Mouse (Mus musculus) heart, embryonic 11.5 days (tissue): ENCODE measurements around the gene Hnrnpu. TPM values are rescaled to one million over a fixed set of nuclear protein-coding genes. Genes with fewer than 3 reads are reported as not detected.

Experiments
- ATAC-seq: fragments of 200-750 bp; cut with Nextera tagmentation; replicated peaks from 2 replicates; pipeline ENCODE4 v1.8.0; 2017; ENCODE audit warnings: moderate library complexity; ENCODE audit not compliant: insufficient number of reproducible peaks, low FRiP score, low TSS enrichment
- H3K27ac ChIP-seq: fragments of 300-500 bp; sonication (generic); 2 replicates; pipeline ENCODE4 v1.5.1; 2014; ENCODE audit warnings: mild to moderate bottlenecking, low read depth, low read length
- H3K27me3 ChIP-seq: fragments of 300-500 bp; sonication (generic); 2 replicates; pipeline ENCODE4 v1.6.1; 2014; ENCODE audit warnings: mild to moderate bottlenecking, low read length, mixed read lengths; ENCODE audit not compliant: control insufficient read depth, insufficient read depth
- H3K36me3 ChIP-seq: fragments of 300-500 bp; sonication (generic); 2 replicates; pipeline ENCODE4 v1.6.1; 2014; ENCODE audit warnings: mild to moderate bottlenecking, low read length, moderate library complexity, mixed read lengths; ENCODE audit not compliant: control insufficient read depth, insufficient read depth
- H3K4me1 ChIP-seq: fragments of 300-500 bp; sonication (generic); 2 replicates; pipeline ENCODE4 v1.6.1; 2014; ENCODE audit warnings: low read length; ENCODE audit not compliant: control insufficient read depth, insufficient read depth
- H3K4me2 ChIP-seq: fragments of 300-500 bp; sonication (generic); 2 replicates; pipeline ENCODE4 v1.6.1; 2014; ENCODE audit warnings: mild to moderate bottlenecking, moderate library complexity
- H3K4me3 ChIP-seq: fragments of 300-500 bp; sonication (generic); 2 replicates; pipeline ENCODE4 v1.5.1; 2014; ENCODE audit warnings: low read depth, low read length
- H3K9ac ChIP-seq: fragments of 300-500 bp; sonication (generic); 2 replicates; pipeline ENCODE4 v1.6.1; 2014; ENCODE audit warnings: mild to moderate bottlenecking, low read depth, low read length, moderate library complexity
- H3K9me3 ChIP-seq: fragments of 300-500 bp; sonication (generic); replicated peaks from 2 replicates; pipeline ENCODE4 v1.6.1; 2016; ENCODE audit warnings: low read length; ENCODE audit not compliant: control insufficient read depth
- WGBS: fragments of 180-500 bp; shearing (Covaris S2); extraction: QIAGEN DNeasy Blood & Tissue Kit; methylation state at CpG from one replicate; pipeline ENCODE4 v1.1.7; 2014; ENCODE audit not compliant: insufficient replicate concordance; 5-methylcytosine and 5-hydroxymethylcytosine counted together
- polyA plus RNA-seq: library from polyadenylated mRNA; unstranded; fragments of >200 nt; fragmentation: Nextera tagmentation; extraction: Ambion mirVana; gene quantifications from 2 replicates; pipeline ENCODE4 v1.2.1, GENCODE M21; 2014

Hnrnpu gene
- polyA plus RNA-seq, 1 experiment from 2014 or later, result 381 TPM

- Histone ChIP-seq H3K27me3 (no peaks in the 10 kb centered on the region), H3K4me3 (no peak overlapping the region), H3K4me2 (peak overlapping the region; percentile 74; the same call in 1 of the 2 replicates), H3K27ac (peak overlapping the region; percentile 36; the same call in 1 of the 2 replicates), H3K36me3 (peaks cover 20% of the 10 kb centered on the region), H3K4me1 (0 out of 2 replicates have a peak, but pooled peaks cover 10% of the 10 kb centered on the region), H3K9me3 (no peaks in the 10 kb centered on the region), H3K9ac (no peak overlapping the region)
- no peak for ATAC-seq
- 77% methylated on average over 4 of the region's 4 CpGs for WGBS
These were observed 15.8 kb downstream of the Hnrnpu start for GRCm38 (mm10) chr1:178321730-178322357.

- Histone ChIP-seq H3K4me3 (peak overlapping the region; percentile 59), H3K9me3 (no peaks in the 10 kb centered on the region), H3K27me3 (no peaks in the 10 kb centered on the region), H3K9ac (peak overlapping the region; percentile 96; the same call in 1 of the 2 replicates), H3K27ac (peak overlapping the region; percentile 100), H3K4me1 (0 out of 2 replicates have a peak, but pooled peaks cover 10% of the 10 kb centered on the region), H3K36me3 (peaks cover 18% of the 10 kb centered on the region), H3K4me2 (peak overlapping the region; percentile 74)
- WGBS, result 46% methylated on average over 5 of the region's 5 CpGs
- ATAC-seq, result no peak
These were observed 16.6 kb downstream of the Hnrnpu start for GRCm38 (mm10) chr1:178320723-178321590.

- ATAC-seq, result no peak
- H3K27ac ChIP-seq, result peak overlapping the region; percentile 100
These were observed 17.4 kb downstream of the Hnrnpu start for GRCm38 (mm10) chr1:178320038-178320722.

GRCm38 (mm10) chr1:178319295-178320037 is 18.1 kb downstream of the Hnrnpu start:
- Histone ChIP-seq H3K36me3 (peaks cover 14% of the 10 kb centered on the region), H3K4me1 (0 out of 2 replicates have a peak, but pooled peaks cover 10% of the 10 kb centered on the region), H3K4me3 (peak overlapping the region; percentile 59), H3K9ac (peak overlapping the region; percentile 96), H3K9me3 (no peaks in the 10 kb centered on the region), H3K27me3 (no peaks in the 10 kb centered on the region), H3K4me2 (peak overlapping the region; percentile 74), H3K27ac (peak overlapping the region; percentile 100)
- WGBS, result 2% methylated on average over 12 of the region's 12 CpGs
- ATAC-seq, result no peak

More at GRCm38 (mm10) chr1:178320038-178320722, 17.4 kb downstream of the Hnrnpu start:
- Histone ChIP-seq H3K27me3 (no peaks in the 10 kb centered on the region), H3K4me2 (peak overlapping the region; percentile 74), H3K4me3 (peak overlapping the region; percentile 59), H3K4me1 (0 out of 2 replicates have a peak, but pooled peaks cover 10% of the 10 kb centered on the region), H3K9ac (peak overlapping the region; percentile 96), H3K36me3 (peaks cover 14% of the 10 kb centered on the region), H3K9me3 (no peaks in the 10 kb centered on the region)
- WGBS, result 19% methylated on average over 8 of the region's 8 CpGs

- 0 out of 2 replicates have a peak, but pooled peaks cover 10% of the 10 kb centered on the region for H3K4me1 ChIP-seq
- peak within 1 kb of the TSS; percentile 59 for H3K4me3 ChIP-seq
- H3K27me3 ChIP-seq, result no peaks in the 10 kb centered on the region
- ATAC-seq, result peak; percentile 95
- H3K9ac ChIP-seq, result peak within 1 kb of the TSS; percentile 96
- H3K4me2 ChIP-seq, result peak within 1 kb of the TSS; percentile 74
- peak within 1 kb of the TSS; percentile 100 for H3K27ac ChIP-seq
- H3K9me3 ChIP-seq, result no peaks in the 10 kb centered on the region
- WGBS, result under 1% methylated on average over 78 of the region's 83 CpGs
- peaks cover 14% of the 10 kb centered on the region for H3K36me3 ChIP-seq
These were observed 19.0 kb downstream of the Hnrnpu start, which contains the start of gene Cox20 for GRCm38 (mm10) chr1:178318389-178319184. Cox20 (plus strand) TSS chr1:178319130.

- under 1% methylated on average over 17 of the region's 17 CpGs for WGBS
- peak; percentile 72 for ATAC-seq
- H3K9ac ChIP-seq, result peak overlapping the region; percentile 96
- H3K4me3 ChIP-seq, result peak overlapping the region; percentile 59
- H3K36me3 ChIP-seq, result peaks cover 10% of the 10 kb centered on the region
- peak overlapping the region; percentile 100 for H3K27ac ChIP-seq
- peak overlapping the region; percentile 74 for H3K4me2 ChIP-seq
- 0 out of 2 replicates have a peak, but pooled peaks cover 10% of the 10 kb centered on the region for H3K4me1 ChIP-seq
- no peaks in the 10 kb centered on the region for H3K9me3 ChIP-seq
- H3K27me3 ChIP-seq, result no peaks in the 10 kb centered on the region
These were observed 19.6 kb downstream of the Hnrnpu start for GRCm38 (mm10) chr1:178318002-178318388.

DNA sequence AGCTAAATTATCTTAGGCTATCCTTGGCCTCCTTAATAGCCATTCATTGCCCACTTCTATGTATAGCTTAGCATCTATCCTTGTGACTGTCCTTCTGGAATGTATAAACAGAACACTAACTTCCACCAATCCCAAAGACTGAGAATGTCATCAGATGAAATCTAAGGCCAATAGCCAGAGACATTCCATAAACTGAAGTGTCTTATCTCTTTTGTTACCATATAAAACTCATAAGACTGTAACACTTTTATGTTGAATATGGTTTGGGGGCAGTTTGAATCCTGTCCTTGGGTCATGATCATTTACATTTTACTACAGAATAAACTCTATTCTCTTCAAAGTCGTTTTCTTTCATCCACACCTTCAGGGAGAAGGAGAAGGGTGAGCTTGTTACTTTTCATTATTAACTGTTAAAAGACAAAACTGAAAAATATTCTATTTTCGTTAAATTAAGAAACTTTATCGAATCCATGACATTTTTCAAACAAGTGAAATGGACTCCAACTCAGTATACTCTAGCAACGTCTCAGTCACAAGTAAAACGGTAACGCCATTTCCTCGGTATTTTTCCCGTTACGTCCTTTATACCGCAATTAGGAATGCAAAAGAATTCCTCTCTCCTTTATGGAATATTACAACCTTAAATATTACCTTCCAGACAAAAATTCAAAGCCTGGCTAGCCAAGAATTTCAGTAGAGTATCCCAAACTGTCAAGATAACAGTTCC is 20.2 kb downstream of the Hnrnpu start:
- H3K4me3 ChIP-seq, result peak overlapping the region; percentile 59
- H3K27ac ChIP-seq, result peak overlapping the region; percentile 100
- WGBS, result 53% methylated on average over 10 of the region's 10 CpGs
- H3K4me1 ChIP-seq, result 0 out of 2 replicates have a peak, but pooled peaks cover 10% of the 10 kb centered on the region
- H3K27me3 ChIP-seq, result no peaks in the 10 kb centered on the region
- H3K9ac ChIP-seq, result no peak overlapping the region
- no peak for ATAC-seq
- no peaks in the 10 kb centered on the region for H3K9me3 ChIP-seq
- H3K4me2 ChIP-seq, result peak overlapping the region; percentile 74
- peaks cover 6% of the 10 kb centered on the region; the same call in 1 of the 2 replicates for H3K36me3 ChIP-seq
